Mouse (Mus musculus): Measurements from ENCODE around the gene Mfap2. TPM values are rescaled to one million over a fixed set of nuclear protein-coding genes. Genes with fewer than 3 reads are reported as not detected.
A peak's percentile ranks its signal among the peaks of the same experiment; 100 is the strongest.

Gene Mfap2
- polyA plus RNA-seq, 1 experiment from 2014 or later = 409 TPM

DNA sequence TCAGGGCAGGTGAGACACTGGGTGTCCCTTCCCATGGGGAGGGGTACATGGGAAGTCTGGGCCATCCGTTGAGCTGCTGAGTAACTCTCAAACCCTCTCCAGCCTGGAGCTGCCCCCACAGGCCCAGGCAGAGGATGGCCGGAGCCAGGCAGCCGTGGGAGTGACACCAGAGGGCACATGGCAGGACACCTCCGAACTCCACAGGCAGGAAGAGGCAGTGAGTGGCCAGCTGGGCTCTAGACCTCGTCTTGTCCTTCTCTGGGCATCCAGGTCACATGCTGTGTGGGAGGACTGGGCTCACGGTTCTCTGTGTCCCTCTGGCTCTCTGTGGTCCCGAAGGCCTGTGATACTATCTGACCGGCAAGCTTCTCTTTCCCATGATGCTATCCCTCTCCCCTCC lies 16.4 kb upstream of the Mfap2 start:
- ATAC-seq (replicated peaks; ENCODE audit: insufficient number of reproducible peaks, low FRiP score, low TSS enrichment, low read depth) (no peak), DNase-seq (ENCODE audit: low spot score) (no peak)
- H3K4me2 ChIP-seq (ENCODE audit: low read depth, low read length) = no peak overlapping the region
- H3K9me3 ChIP-seq (replicated peaks; ENCODE audit: control insufficient read depth, low read length) = no peaks in the 10 kb centered on the region
- H3K27ac ChIP-seq (replicated peaks; ENCODE audit: low read depth, low read length) = no peak overlapping the region
- H3K36me3 ChIP-seq (replicated peaks; ENCODE audit: control insufficient read depth, insufficient read depth, low read depth, low read length) = peaks cover 13% of the 10 kb centered on the region
- H3K4me1 ChIP-seq (ENCODE audit: control insufficient read depth, insufficient read depth, low read length) = no peaks in the 10 kb centered on the region
- no peak overlapping the region for H3K9ac ChIP-seq (replicated peaks; ENCODE audit: low read length)
- H3K27me3 ChIP-seq (ENCODE audit: control insufficient read depth, insufficient read depth, low read length) = no peaks in the 10 kb centered on the region
- 85% methylated on average over 8 of the region's 8 CpGs for WGBS
- H3K4me3 ChIP-seq (ENCODE audit: low read depth, low read length) = no peak overlapping the region

DNA sequence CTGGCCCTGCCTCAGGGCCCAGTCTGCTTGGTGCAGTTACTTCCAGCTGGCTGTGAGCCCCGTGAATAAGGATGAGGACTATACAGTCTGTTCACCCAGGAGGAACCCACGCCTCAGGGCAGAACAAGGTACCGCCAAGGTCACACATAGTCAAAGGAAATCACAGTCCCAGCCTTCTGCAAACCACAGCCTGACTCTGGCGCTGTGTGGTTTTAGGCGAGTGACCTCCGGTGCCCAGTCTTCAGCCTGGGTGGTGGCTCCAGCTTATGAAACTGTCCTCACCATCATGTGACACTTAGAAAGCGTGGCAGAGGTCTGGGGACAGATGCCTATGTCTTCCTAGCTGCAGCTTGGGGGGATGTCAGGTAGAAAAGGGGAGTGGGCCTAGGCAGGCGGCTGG lies 14.4 kb upstream of the Mfap2 start:
- DNase-seq (ENCODE audit: low spot score) (no peak), ATAC-seq (replicated peaks; ENCODE audit: insufficient number of reproducible peaks, low FRiP score, low TSS enrichment, low read depth) (no peak)
- Histone ChIP-seq H3K9me3 (replicated peaks; ENCODE audit: control insufficient read depth, low read length) (no peaks in the 10 kb centered on the region), H3K4me1 (ENCODE audit: control insufficient read depth, insufficient read depth, low read length) (no peaks in the 10 kb centered on the region), H3K27ac (replicated peaks; ENCODE audit: low read depth, low read length) (no peak overlapping the region), H3K4me3 (ENCODE audit: low read depth, low read length) (no peak overlapping the region), H3K27me3 (ENCODE audit: control insufficient read depth, insufficient read depth, low read length) (no peaks in the 10 kb centered on the region), H3K36me3 (replicated peaks; ENCODE audit: control insufficient read depth, insufficient read depth, low read depth, low read length) (peaks cover 15% of the 10 kb centered on the region), H3K4me2 (ENCODE audit: low read depth, low read length) (no peak overlapping the region), H3K9ac (replicated peaks; ENCODE audit: low read length) (no peak overlapping the region)
- WGBS = 86% methylated on average over 8 of the region's 8 CpGs

DNA sequence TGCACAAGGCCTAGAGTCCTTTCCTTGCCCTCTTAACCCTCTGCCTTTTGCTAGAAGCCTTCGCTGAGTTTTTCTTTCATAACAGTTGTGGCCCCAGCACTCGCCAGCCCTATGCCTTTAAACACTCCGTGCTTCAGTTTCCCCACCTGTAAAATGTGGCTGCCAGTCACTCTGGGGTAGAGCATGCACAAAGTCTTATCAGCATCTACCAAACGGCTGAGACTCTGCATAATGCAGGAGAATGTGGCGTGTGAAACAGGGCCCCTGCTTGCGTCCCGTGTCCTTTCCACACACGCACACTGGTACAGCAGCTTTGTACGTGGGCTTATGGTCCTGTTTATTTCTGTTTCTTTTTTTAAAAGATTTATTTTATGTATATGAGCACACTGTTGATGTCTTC lies 13.4 kb upstream of the Mfap2 start:
- no peaks in the 10 kb centered on the region for H3K9me3 ChIP-seq (replicated peaks; ENCODE audit: control insufficient read depth, low read length)
- ATAC-seq (replicated peaks; ENCODE audit: insufficient number of reproducible peaks, low FRiP score, low TSS enrichment, low read depth) = no peak
- no peak overlapping the region for H3K4me2 ChIP-seq (ENCODE audit: low read depth, low read length)
- H3K4me1 ChIP-seq (ENCODE audit: control insufficient read depth, insufficient read depth, low read length) = no peaks in the 10 kb centered on the region
- no peaks in the 10 kb centered on the region for H3K27me3 ChIP-seq (ENCODE audit: control insufficient read depth, insufficient read depth, low read length)
- no peak overlapping the region for H3K4me3 ChIP-seq (ENCODE audit: low read depth, low read length)
- no peak overlapping the region for H3K9ac ChIP-seq (replicated peaks; ENCODE audit: low read length)
- 94% methylated on average over 9 of the region's 9 CpGs for WGBS
- H3K36me3 ChIP-seq (replicated peaks; ENCODE audit: control insufficient read depth, insufficient read depth, low read depth, low read length) = peaks cover 15% of the 10 kb centered on the region
- no peak for DNase-seq (ENCODE audit: low spot score)
- H3K27ac ChIP-seq (replicated peaks; ENCODE audit: low read depth, low read length) = no peak overlapping the region

DNA sequence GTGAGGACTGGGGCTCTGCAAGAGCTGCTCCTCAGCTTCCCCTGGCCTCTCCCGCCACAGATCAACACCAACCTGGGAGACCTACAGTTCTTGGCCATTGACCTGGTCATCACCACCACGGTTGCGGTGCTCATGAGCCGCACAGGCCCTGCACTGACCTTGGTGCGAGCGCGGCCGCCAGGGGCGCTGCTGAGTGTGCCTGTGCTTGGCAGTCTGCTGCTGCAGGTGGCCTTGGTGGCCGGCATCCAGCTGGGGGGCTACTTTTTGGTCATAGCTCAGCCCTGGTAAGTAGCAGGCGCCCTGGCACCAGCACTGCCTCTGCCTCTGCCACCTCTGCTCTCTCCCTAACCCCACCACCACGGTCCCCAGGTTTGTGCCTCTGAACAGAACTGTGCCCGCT lies 4.2 kb upstream of the Mfap2 start:
- peaks cover 7% of the 10 kb centered on the region for H3K36me3 ChIP-seq (replicated peaks; ENCODE audit: control insufficient read depth, insufficient read depth, low read depth, low read length)
- DNase-seq (ENCODE audit: low spot score) = no peak

DNA sequence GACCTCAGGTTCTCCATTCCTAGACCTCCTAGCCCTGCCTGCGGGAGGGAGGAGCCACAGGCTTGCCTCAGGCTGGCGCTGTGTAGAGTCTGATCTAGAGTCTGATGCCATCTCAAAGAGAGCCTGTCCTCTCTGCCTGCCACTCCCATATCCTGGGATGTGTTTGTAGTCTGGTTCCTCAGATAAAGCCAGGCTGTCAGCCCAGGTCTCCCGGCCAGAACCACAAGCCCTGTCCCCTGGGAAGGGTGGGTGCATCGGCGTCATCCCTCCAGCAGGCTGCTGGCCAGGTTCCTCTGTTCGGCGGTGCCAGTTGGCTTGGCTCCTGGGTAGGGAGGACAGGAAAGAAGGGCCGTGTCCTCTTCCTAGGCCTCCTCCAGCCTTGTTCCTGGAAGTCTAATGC lies 2.2 kb upstream of the Mfap2 start:
- Histone ChIP-seq H3K9me3 (replicated peaks; ENCODE audit: control insufficient read depth, low read length) (no peaks in the 10 kb centered on the region), H3K36me3 (replicated peaks; ENCODE audit: control insufficient read depth, insufficient read depth, low read depth, low read length) (peaks cover 9% of the 10 kb centered on the region)
- WGBS = 87% methylated on average over 8 of the region's 8 CpGs

More for the DNA sequence above, 4.2 kb upstream of the Mfap2 start:
- H3K27me3 ChIP-seq (ENCODE audit: control insufficient read depth, insufficient read depth, low read length) = no peaks in the 10 kb centered on the region
- no peak overlapping the region for H3K4me3 ChIP-seq (ENCODE audit: low read depth, low read length)
- ATAC-seq (replicated peaks; ENCODE audit: insufficient number of reproducible peaks, low FRiP score, low TSS enrichment, low read depth) = no peak
- H3K9ac ChIP-seq (replicated peaks; ENCODE audit: low read length) = no peak overlapping the region
- no peaks in the 10 kb centered on the region for H3K9me3 ChIP-seq (replicated peaks; ENCODE audit: control insufficient read depth, low read length)
- no peak overlapping the region for H3K27ac ChIP-seq (replicated peaks; ENCODE audit: low read depth, low read length)
- no peaks in the 10 kb centered on the region for H3K4me1 ChIP-seq (ENCODE audit: control insufficient read depth, insufficient read depth, low read length)
- no peak overlapping the region for H3K4me2 ChIP-seq (ENCODE audit: low read depth, low read length)
- WGBS = 77% methylated on average over 12 of the region's 13 CpGs

DNA sequence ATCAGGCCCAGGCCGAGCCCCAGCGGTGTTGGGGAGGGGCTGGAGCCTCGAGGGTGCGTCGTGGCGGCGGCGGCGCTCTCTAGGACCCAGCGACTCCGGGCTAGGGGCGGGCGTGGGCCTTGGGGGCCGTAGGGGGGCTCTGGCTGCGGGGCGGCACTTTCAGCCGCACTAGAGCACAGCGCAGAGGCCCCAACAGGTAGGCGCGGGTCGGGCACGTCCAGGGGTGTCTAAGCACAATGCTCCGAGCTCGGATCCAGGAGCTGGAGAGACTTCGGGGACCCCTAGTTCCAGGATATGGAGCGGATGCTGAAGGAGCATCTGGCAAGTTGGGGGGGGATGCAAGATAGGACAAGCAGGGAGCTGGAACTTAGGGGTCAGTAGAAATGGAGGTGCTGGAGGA lies 308 bp downstream of the Mfap2 start:
- no peaks in the 10 kb centered on the region for H3K9me3 ChIP-seq (replicated peaks; ENCODE audit: control insufficient read depth, low read length)
- H3K36me3 ChIP-seq (replicated peaks; ENCODE audit: control insufficient read depth, insufficient read depth, low read depth, low read length) = peaks cover 18% of the 10 kb centered on the region
- peak; percentile 79 for ATAC-seq (replicated peaks; ENCODE audit: insufficient number of reproducible peaks, low FRiP score, low TSS enrichment, low read depth)
- H3K9ac ChIP-seq (replicated peaks; ENCODE audit: low read length) = peak overlapping the region; percentile 95
- under 1% methylated on average over 26 of the region's 26 CpGs for WGBS
- peak overlapping the region; percentile 80 for H3K4me3 ChIP-seq (ENCODE audit: low read depth, low read length)
- peak; percentile 89 for DNase-seq (ENCODE audit: low spot score)
- H3K4me2 ChIP-seq (ENCODE audit: low read depth, low read length) = peak overlapping the region; percentile 73
- H3K27me3 ChIP-seq (ENCODE audit: control insufficient read depth, insufficient read depth, low read length) = no peaks in the 10 kb centered on the region
- peaks cover 4% of the 10 kb centered on the region for H3K4me1 ChIP-seq (ENCODE audit: control insufficient read depth, insufficient read depth, low read length)
- peak overlapping the region; percentile 95 for H3K27ac ChIP-seq (replicated peaks; ENCODE audit: low read depth, low read length)

More for the DNA sequence above, 2.2 kb upstream of the Mfap2 start:
- ATAC-seq (replicated peaks; ENCODE audit: insufficient number of reproducible peaks, low FRiP score, low TSS enrichment, low read depth) (no peak), DNase-seq (ENCODE audit: low spot score) (no peak)
- no peak overlapping the region for H3K27ac ChIP-seq (replicated peaks; ENCODE audit: low read depth, low read length)
- no peaks in the 10 kb centered on the region for H3K27me3 ChIP-seq (ENCODE audit: control insufficient read depth, insufficient read depth, low read length)
- H3K9ac ChIP-seq (replicated peaks; ENCODE audit: low read length) = no peak overlapping the region
- no peak overlapping the region for H3K4me2 ChIP-seq (ENCODE audit: low read depth, low read length)
- H3K4me1 ChIP-seq (ENCODE audit: control insufficient read depth, insufficient read depth, low read length) = peaks cover 4% of the 10 kb centered on the region
- no peak overlapping the region for H3K4me3 ChIP-seq (ENCODE audit: low read depth, low read length)

DNA sequence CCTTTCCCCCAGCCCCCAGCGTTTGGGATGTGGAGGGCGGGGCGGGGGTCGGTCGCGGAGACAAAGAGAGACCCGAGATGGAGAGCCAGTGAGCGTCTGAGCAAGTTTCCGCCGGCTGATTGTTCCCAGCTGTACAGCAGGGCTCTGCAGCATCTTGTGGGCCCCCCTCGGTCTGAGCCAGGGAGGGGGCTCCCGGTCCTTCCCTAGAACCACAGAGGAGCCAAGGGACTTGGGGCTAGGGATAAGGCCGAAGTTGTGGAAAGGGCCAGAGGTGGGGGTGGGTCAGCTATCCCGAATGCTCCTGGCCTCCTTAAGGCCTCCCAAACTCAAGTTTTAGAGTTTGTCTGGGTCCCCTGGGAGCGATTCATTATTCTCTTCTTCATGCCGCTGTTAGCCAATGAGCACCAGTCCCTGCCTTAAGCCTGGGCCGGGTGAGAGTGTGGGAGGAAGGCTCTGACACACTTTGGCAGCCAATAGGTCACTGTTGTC lies 767 bp downstream of the Mfap2 start:
- peak overlapping the region; percentile 80 for H3K4me3 ChIP-seq (ENCODE audit: low read depth, low read length)
- peaks cover 22% of the 10 kb centered on the region for H3K36me3 ChIP-seq (replicated peaks; ENCODE audit: control insufficient read depth, insufficient read depth, low read depth, low read length)
- H3K9ac ChIP-seq (replicated peaks; ENCODE audit: low read length) = peak overlapping the region; percentile 95
- DNase-seq (ENCODE audit: low spot score) (peak; percentile 85), ATAC-seq (replicated peaks; ENCODE audit: insufficient number of reproducible peaks, low FRiP score, low TSS enrichment, low read depth) (peak; percentile 36)
- H3K4me2 ChIP-seq (ENCODE audit: low read depth, low read length) = peak overlapping the region; percentile 73
- peaks cover 4% of the 10 kb centered on the region for H3K4me1 ChIP-seq (ENCODE audit: control insufficient read depth, insufficient read depth, low read length)
- H3K27me3 ChIP-seq (ENCODE audit: control insufficient read depth, insufficient read depth, low read length) = no peaks in the 10 kb centered on the region
- peak overlapping the region; percentile 95 for H3K27ac ChIP-seq (replicated peaks; ENCODE audit: low read depth, low read length)
- H3K9me3 ChIP-seq (replicated peaks; ENCODE audit: control insufficient read depth, low read length) = no peaks in the 10 kb centered on the region
- 0% methylated on average over 17 of the region's 17 CpGs for WGBS

DNA sequence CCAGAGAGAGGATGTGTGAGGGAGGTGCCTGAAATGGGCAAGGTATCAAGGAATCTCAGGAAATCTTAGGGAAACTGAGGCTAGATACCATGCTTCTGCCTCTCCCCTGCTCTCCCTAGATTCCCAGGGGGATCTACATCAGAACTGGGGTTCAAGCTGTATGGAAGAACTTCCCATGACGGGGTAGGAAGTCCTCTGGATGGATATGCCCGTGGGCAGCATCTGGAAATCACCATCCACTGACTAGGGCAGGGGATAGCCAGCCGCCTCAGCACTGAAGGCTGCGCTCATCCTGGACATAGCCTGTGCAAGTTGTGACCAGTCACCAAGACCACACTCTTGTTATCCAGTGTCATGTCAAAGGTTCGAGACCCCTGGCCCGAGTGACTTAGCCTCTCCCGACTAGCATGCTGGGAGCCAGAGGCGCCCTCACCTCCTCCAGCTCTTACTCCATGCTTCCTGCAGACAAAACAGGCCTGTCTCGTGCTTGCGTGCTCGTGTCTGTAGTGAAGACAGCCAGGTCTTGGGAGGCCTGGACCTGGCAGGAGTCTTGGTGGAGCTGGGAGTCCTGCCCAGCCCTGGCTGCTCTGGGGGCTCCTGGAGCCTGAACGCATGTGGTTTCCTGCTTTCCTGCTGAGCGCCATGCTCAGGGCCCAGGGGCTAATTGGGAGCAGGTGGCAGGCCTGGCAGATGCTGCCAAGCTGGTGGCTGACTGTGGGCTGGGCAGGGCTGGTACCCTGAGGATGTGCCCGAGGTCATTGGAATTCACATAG lies 1.5 kb downstream of the Mfap2 start:
- 29% methylated on average over 14 of the region's 14 CpGs for WGBS
- peaks cover 21% of the 10 kb centered on the region for H3K36me3 ChIP-seq (replicated peaks; ENCODE audit: control insufficient read depth, insufficient read depth, low read depth, low read length)

More for the DNA sequence above, 1.5 kb downstream of the Mfap2 start:
- Histone ChIP-seq H3K9me3 (replicated peaks; ENCODE audit: control insufficient read depth, low read length) (no peaks in the 10 kb centered on the region), H3K27me3 (ENCODE audit: control insufficient read depth, insufficient read depth, low read length) (no peaks in the 10 kb centered on the region), H3K4me3 (ENCODE audit: low read depth, low read length) (peak overlapping the region; percentile 80), H3K9ac (replicated peaks; ENCODE audit: low read length) (peak overlapping the region; percentile 95), H3K4me1 (ENCODE audit: control insufficient read depth, insufficient read depth, low read length) (peaks cover 4% of the 10 kb centered on the region), H3K4me2 (ENCODE audit: low read depth, low read length) (peak overlapping the region; percentile 73), H3K27ac (replicated peaks; ENCODE audit: low read depth, low read length) (peak overlapping the region; percentile 95)
- DNase-seq (ENCODE audit: low spot score) (peak; percentile 63), ATAC-seq (replicated peaks; ENCODE audit: insufficient number of reproducible peaks, low FRiP score, low TSS enrichment, low read depth) (no peak)

Data from embryonic facial prominence, embryonic 11.5 days (tissue).